Mouse (Mus musculus) intestine, embryonic 16.5 days (tissue): Measurements from ENCODE around the gene Hsd17b11. TPM values are rescaled to one million over a fixed set of nuclear protein-coding genes. Genes with fewer than 3 reads are reported as not detected.
"Not testable (repeated sequence)": the region's sequence is repeated elsewhere in the genome, so short reads cannot be mapped to it uniquely, and the experiment has no call there.

Experiments used
- ATAC-seq: fragments of 200-750 bp; cut with Nextera tagmentation; 2 replicates; pipeline ENCODE4 v1.8.0; 2017; ENCODE audit warnings: moderate TSS enrichment, moderate library complexity
- H3K27ac ChIP-seq: fragments of 300-500 bp; sonication (generic); 2 replicates; pipeline ENCODE4 v1.5.1; 2014; ENCODE audit warnings: mild to moderate bottlenecking, low read length
- H3K27me3 ChIP-seq: fragments of 300-500 bp; sonication (generic); replicated peaks from 2 replicates; pipeline ENCODE4 v1.6.1; 2014; ENCODE audit warnings: low read length, control low read depth, mixed read lengths; ENCODE audit not compliant: control insufficient read depth, insufficient read depth
- H3K36me3 ChIP-seq: fragments of 300-500 bp; sonication (generic); 2 replicates; pipeline ENCODE4 v1.6.1; 2014; ENCODE audit warnings: low read length, control low read depth; ENCODE audit not compliant: control insufficient read depth, insufficient read depth
- H3K4me1 ChIP-seq: fragments of 300-500 bp; sonication (generic); 2 replicates; pipeline ENCODE4 v1.6.1; 2014; ENCODE audit warnings: low read length, control low read depth, mixed read lengths; ENCODE audit not compliant: control insufficient read depth, insufficient read depth
- H3K4me2 ChIP-seq: fragments of 300-500 bp; sonication (generic); 2 replicates; pipeline ENCODE4 v1.6.1; 2014; ENCODE audit warnings: low read depth, low read length, control low read depth
- H3K4me3 ChIP-seq: fragments of 300-500 bp; sonication (generic); 2 replicates; pipeline ENCODE4 v1.5.1; 2014; ENCODE audit warnings: mild to moderate bottlenecking, low read length
- H3K9ac ChIP-seq: fragments of 300-500 bp; sonication (generic); 2 replicates; pipeline ENCODE4 v1.6.1; 2014; ENCODE audit warnings: low read depth, low read length
- H3K9me3 ChIP-seq: fragments of 300-500 bp; sonication (generic); 2 replicates; pipeline ENCODE4 v1.6.1; 2016; ENCODE audit warnings: low read length, control low read depth; ENCODE audit not compliant: control insufficient read depth
- WGBS: fragments of 180-500 bp; shearing (Covaris S2); extraction: QIAGEN DNeasy Blood & Tissue Kit; methylation state at CpG from one replicate; pipeline ENCODE4 v1.1.7; 2014; 5-methylcytosine and 5-hydroxymethylcytosine counted together
- polyA plus RNA-seq: library from polyadenylated mRNA; unstranded; fragments of >200 nt; fragmentation: Nextera tagmentation; extraction: Ambion mirVana; gene quantifications from 2 replicates; pipeline ENCODE4 v1.2.1, GENCODE M21; 2015

Gene Hsd17b11
- polyA plus RNA-seq, 1 experiment from 2014 or later = 10.6 TPM

DNA sequence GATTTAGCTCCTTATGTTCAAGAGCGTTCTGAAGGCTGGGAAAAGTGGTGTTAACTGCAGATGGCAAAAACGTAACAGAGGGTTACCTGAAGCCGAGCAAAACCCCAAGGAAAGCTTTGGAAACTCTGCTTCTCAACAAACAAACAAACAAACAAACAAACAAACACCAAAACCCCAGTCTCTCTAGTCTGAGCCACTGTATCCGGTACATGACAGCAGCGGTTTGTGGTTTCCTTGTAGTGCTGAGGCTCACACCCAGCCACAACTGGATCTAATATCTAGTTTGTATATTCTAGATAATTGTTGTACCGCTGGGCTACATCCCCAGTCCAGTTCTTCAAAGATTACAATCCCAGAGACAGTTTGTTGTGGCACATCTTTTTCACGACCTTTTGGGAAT, 46.0 kb downstream of the Hsd17b11 start:
- Histone ChIP-seq H3K4me1 (0 out of 2 replicates have a peak, but pooled peaks cover 2% of the 10 kb centered on the region), H3K4me3 (no peak overlapping the region), H3K36me3 (no peaks in the 10 kb centered on the region), H3K9me3 (no peaks in the 10 kb centered on the region), H3K27ac (no peak overlapping the region), H3K9ac (no peak overlapping the region), H3K27me3 (no peaks in the 10 kb centered on the region), H3K4me2 (no peak overlapping the region)
- WGBS = 78% methylated on average over 7 of the region's 7 CpGs
- no peak for ATAC-seq

DNA sequence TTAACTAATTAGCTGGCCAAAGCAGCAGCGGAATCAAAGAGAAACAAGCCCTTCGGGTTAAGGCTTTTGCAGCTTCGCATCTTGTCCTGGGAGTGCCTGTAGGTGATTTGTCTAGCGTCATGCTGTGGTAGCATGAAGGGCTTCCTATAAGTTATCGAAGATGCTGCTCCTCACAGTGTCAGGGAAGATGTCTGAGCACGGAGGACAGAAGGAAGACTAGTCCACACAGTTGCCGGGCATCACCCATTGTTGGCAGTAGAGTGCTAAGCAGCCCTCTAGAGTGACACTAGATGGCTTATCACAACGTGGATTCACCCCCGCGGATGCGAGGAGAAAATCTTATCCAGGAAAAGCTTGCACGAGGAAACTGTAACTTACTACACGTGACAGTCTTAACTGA, 48.9 kb downstream of the Hsd17b11 start:
- Histone ChIP-seq H3K36me3 (no peaks in the 10 kb centered on the region), H3K4me3 (0 out of 2 replicates have a peak overlapping the region, but pooled peaks have one; percentile 12), H3K27me3 (no peaks in the 10 kb centered on the region), H3K4me1 (0 out of 2 replicates have a peak, but pooled peaks cover 2% of the 10 kb centered on the region), H3K4me2 (peak overlapping the region; percentile 30; the same call in 1 of the 2 replicates), H3K9ac (no peak overlapping the region), H3K27ac (no peak overlapping the region), H3K9me3 (no peaks in the 10 kb centered on the region)
- no peak for ATAC-seq
- 62% methylated on average over 13 of the region's 13 CpGs for WGBS

DNA sequence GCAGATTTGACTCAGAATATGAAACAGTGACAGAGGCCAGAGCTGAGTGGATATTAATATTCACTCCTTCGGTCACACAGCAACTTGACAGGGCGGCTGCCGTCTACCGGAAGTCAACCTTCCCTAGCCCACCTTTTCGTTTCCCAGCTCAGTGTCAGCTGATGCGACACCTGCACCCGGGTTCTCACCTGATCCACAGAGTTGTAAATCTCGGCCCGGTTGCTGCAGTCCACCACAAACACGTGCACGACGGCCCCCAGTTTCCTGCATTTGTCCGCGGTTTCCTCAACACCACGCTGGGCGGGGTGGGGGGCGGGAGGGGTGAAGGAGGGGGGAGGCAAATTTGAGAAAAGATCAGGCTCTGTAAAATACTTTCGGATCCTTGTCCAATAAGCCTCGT, 49.3 kb downstream of the Hsd17b11 start:
- peak overlapping the region; percentile 12; the same call in 1 of the 2 replicates for H3K4me3 ChIP-seq

DNA sequence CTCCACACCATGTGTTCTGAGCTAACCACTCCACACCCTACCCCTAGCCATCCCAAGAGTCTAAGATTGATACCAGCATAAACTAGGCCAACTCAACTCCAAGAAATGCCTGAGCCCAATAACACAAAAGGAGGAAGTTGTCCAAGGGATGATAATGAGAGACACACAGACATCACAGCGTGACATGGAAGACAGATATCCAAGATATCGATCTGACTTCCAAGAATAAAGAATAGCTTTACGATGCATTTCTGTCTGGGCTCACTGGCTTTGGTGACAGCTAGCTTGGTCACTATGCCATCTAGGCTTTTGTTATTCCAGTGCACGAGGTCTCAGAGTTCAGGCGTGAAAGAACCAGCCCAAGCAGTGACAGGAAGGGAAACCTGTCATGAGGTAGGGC, 50.7 kb downstream of the Hsd17b11 start:
- no peaks in the 10 kb centered on the region for H3K27me3 ChIP-seq
- ATAC-seq = no peak
- 0 out of 2 replicates have a peak, but pooled peaks cover 2% of the 10 kb centered on the region for H3K4me1 ChIP-seq
- H3K9ac ChIP-seq = no peak overlapping the region
- no peaks in the 10 kb centered on the region for H3K36me3 ChIP-seq
- 79% methylated on average over 5 of the region's 5 CpGs for WGBS
- H3K4me2 ChIP-seq = no peak overlapping the region
- H3K27ac ChIP-seq = no peak overlapping the region
- H3K9me3 ChIP-seq = no peaks in the 10 kb centered on the region
- no peak overlapping the region for H3K4me3 ChIP-seq

More for the DNA sequence above, 49.3 kb downstream of the Hsd17b11 start:
- no peak for ATAC-seq
- Histone ChIP-seq H3K36me3 (no peaks in the 10 kb centered on the region), H3K27me3 (no peaks in the 10 kb centered on the region), H3K4me1 (0 out of 2 replicates have a peak, but pooled peaks cover 2% of the 10 kb centered on the region), H3K9ac (no peak overlapping the region), H3K4me2 (peak overlapping the region; percentile 30; the same call in 1 of the 2 replicates), H3K9me3 (no peaks in the 10 kb centered on the region), H3K27ac (no peak overlapping the region)
- WGBS = 53% methylated on average over 19 of the region's 19 CpGs

DNA sequence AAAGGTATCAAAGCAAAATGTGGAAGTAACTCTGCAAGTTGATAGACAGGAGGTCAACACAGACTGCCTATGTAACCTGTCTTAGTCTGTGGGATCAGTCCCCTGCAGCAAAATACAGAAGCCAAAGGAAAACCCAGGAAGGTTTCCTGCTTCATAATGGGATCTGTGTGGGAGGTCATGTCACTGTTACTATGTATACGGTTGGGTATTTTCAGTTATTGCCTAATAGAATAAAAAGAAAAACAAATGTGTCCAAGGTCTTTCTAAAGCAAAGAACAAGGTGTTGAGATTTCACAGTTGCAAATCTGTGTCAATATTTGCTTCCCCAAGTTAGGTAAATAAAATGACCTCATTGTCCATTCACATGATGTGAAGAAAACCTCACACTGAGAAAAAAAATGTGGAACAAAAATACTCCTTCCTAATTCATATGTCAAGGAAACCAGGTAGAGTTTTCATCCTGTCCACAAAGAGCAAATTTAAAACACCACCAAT, 58.7 kb downstream of the Hsd17b11 start:
- H3K27me3 ChIP-seq = peaks cover 3% of the 10 kb centered on the region; the same call in 1 of the 2 replicates
- no peak overlapping the region for H3K9ac ChIP-seq
- H3K9me3 ChIP-seq = no peaks in the 10 kb centered on the region
- H3K4me2 ChIP-seq = no peak overlapping the region
- H3K27ac ChIP-seq = no peak overlapping the region
- no peak for ATAC-seq
- WGBS = 62% methylated on average over 1 of the region's 1 CpGs
- H3K36me3 ChIP-seq = no peaks in the 10 kb centered on the region
- H3K4me1 ChIP-seq = no peaks in the 10 kb centered on the region
- no peak overlapping the region for H3K4me3 ChIP-seq

DNA sequence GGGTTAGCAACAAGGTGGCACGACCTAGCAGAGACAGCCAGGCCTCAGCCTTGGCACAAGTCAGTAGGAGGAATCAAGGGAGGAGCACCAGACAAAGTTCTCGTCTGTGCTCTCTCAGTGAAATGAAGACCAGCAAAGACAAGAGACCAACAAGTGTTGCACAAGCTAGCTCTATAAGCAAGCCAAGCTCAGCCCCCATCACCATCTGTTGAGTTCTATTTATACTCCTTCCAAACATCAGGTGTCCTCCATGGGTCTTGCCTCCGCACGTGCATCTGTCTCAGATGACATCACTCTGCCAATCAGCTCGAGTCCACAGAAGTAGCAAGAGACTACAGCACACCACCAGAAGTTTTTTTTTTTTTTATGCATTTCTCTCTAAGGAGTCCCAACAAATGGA, 67.1 kb downstream of the Hsd17b11 start:
- Histone ChIP-seq H3K27ac (no peak overlapping the region), H3K4me2 (no peak overlapping the region), H3K36me3 (no peaks in the 10 kb centered on the region), H3K9me3 (no peaks in the 10 kb centered on the region), H3K9ac (no peak overlapping the region), H3K27me3 (no peaks in the 10 kb centered on the region; the same call in 1 of the 2 replicates), H3K4me3 (no peak overlapping the region), H3K4me1 (no peaks in the 10 kb centered on the region)
- ATAC-seq = no peak
- WGBS = 69% methylated on average over 5 of the region's 5 CpGs

DNA sequence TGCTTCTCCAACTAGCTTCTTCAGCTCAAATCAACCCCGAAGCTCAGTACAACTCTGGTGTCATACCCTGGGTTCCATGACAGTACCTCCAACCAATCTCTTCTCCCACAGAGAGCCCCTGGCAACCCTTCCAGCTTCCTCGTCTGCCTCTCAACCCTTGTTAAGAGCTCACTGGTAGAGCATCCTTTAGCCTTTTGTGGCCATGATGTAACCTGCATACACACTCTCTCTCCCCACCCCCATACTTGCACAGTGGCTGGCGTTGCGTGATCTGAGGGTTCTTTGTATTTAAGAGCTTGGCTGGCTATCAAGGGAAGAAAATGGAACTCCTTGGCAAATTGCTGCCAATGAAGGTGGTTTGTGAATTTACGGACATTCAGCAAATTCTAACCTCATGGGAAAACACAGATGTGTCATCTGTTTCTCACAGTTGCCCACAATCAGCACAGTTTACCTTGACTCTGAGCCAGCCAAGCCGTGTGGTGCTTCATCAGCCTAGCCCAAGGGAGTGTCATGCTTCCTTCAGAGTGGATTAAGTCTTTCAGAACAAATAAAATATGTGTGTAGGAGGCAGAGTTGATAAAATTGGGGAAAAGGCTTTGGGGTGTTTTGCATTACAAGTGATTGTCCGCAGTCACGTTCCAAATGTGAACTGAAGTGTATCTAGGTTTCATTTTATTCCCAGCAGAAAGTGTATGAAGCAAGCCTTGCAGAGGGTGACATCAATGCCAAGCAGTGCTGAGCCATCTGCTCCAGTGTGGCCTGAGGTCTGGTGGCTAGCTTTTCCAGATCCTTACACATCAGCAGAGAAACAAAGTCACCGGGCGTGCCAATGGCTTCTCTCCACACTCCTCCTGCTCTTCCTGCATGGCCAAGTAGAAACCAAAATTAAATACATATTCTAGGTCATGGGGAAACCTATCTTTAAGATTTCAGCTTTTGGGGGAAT, 68.3 kb downstream of the Hsd17b11 start:
- H3K9me3 ChIP-seq = no peaks in the 10 kb centered on the region
- H3K27ac ChIP-seq = no peak overlapping the region
- H3K4me1 ChIP-seq = no peaks in the 10 kb centered on the region
- no peak for ATAC-seq
- 83% methylated on average over 10 of the region's 10 CpGs for WGBS
- H3K27me3 ChIP-seq = no peaks in the 10 kb centered on the region; the same call in 1 of the 2 replicates
- H3K9ac ChIP-seq = no peak overlapping the region
- no peaks in the 10 kb centered on the region for H3K36me3 ChIP-seq
- H3K4me3 ChIP-seq = no peak overlapping the region
- H3K4me2 ChIP-seq = no peak overlapping the region

DNA sequence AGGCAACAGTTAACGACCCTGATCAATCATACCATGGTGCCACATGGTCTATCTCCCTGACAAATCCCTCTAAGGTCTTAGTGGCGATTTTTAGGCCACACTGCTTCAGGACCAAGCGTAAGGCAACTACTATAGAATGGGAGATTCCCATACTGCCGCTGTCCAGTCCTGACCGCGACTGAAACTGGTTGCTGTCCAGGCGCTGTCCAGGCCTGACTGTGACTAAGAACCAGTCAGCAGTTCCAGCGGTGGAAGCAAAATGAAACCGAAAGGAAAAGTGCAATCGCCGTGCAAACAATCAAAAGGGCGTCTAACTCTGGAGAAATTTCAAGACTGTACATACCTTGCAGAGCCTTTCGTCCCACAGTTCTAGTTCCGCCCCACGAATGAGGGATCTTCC, 71.6 kb downstream of the Hsd17b11 start:
- not testable (repeated sequence) for ATAC-seq, H3K27ac ChIP-seq, H3K27me3 ChIP-seq, H3K4me3 ChIP-seq, H3K9ac ChIP-seq, H3K4me1 ChIP-seq, H3K4me2 ChIP-seq, H3K9me3 ChIP-seq, H3K36me3 ChIP-seq
- 92% methylated on average over 15 of the region's 15 CpGs for WGBS

DNA sequence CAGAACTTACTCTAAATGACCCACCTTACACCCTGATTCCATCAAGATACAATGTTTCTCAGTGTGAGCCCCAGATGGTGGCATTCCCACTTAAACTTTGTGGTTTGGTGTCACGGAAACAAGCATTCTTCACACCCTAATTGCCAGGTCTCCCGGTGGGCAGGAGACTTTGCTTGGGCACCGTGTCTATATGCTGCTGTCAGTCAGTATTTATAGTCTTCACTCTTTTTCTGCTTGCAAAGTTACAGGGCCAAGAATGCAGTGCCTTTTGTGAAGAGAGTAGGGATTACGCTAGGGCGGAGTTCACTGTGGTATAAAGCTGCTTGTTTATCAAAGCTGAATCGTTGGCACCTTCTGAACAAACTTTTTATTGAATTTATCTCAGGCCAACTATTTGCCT, 78.5 kb downstream of the Hsd17b11 start:
- 37% methylated on average over 6 of the region's 6 CpGs for WGBS
- no peak for ATAC-seq
- no peaks in the 10 kb centered on the region for H3K36me3 ChIP-seq

More for the DNA sequence above, 78.5 kb downstream of the Hsd17b11 start:
- Histone ChIP-seq H3K4me3 (no peak overlapping the region), H3K27me3 (peaks cover 6% of the 10 kb centered on the region; the same call in 1 of the 2 replicates), H3K9me3 (no peaks in the 10 kb centered on the region), H3K9ac (no peak overlapping the region), H3K4me1 (peaks cover 3% of the 10 kb centered on the region; the same call in 1 of the 2 replicates), H3K4me2 (no peak overlapping the region), H3K27ac (no peak overlapping the region)
